Mouse (Mus musculus) hindbrain, postnatal 0 days (tissue): ENCODE data around the gene CT030661.1. TPM values are rescaled to one million over a fixed set of nuclear protein-coding genes. Genes with fewer than 3 reads are reported as not detected.
"Not testable (repeated sequence)": the region's sequence is repeated elsewhere in the genome, so short reads cannot be mapped to it uniquely, and the experiment has no call there.

Experiments
- ATAC-seq: fragments of 200-750 bp; cut with Nextera tagmentation; 2 replicates; pipeline ENCODE4 v1.8.0; 2017; ENCODE audit warnings: mild to moderate bottlenecking, moderate TSS enrichment, moderate library complexity
- DNase-seq: peaks from one replicate; pipeline ENCODE4 v3.0.0-alpha.2; 2015; ENCODE audit warnings: low spot score
- H3K27ac ChIP-seq: fragments of 300-500 bp; sonication (generic); 2 replicates; pipeline ENCODE4 v1.5.1; 2014; ENCODE audit warnings: mild to moderate bottlenecking
- H3K27me3 ChIP-seq: fragments of 300-500 bp; sonication (generic); 2 replicates; pipeline ENCODE4 v1.6.1; 2014; ENCODE audit warnings: low read length, mixed read lengths; ENCODE audit not compliant: insufficient read depth
- H3K36me3 ChIP-seq: fragments of 300-500 bp; sonication (generic); 2 replicates; pipeline ENCODE4 v1.6.1; 2014; ENCODE audit warnings: low read length, mixed read lengths; ENCODE audit not compliant: insufficient read depth
- H3K4me1 ChIP-seq: fragments of 300-500 bp; sonication (generic); 2 replicates; pipeline ENCODE4 v1.6.1; 2014; ENCODE audit warnings: antibody characterized with exemption, low read length, mixed read lengths; ENCODE audit not compliant: insufficient read depth
- H3K4me2 ChIP-seq: fragments of 300-500 bp; sonication (generic); 2 replicates; pipeline ENCODE4 v1.6.1; 2014; ENCODE audit warnings: low read depth, mild to moderate bottlenecking, low read length, moderate library complexity, mixed read lengths
- H3K4me3 ChIP-seq: fragments of 300-500 bp; sonication (generic); 2 replicates; pipeline ENCODE4 v1.5.1; 2014; ENCODE audit warnings: low read length
- H3K9ac ChIP-seq: fragments of 300-500 bp; sonication (generic); replicated peaks from 2 replicates; pipeline ENCODE4 v1.6.1; 2014; ENCODE audit warnings: mild to moderate bottlenecking, low read length, moderate library complexity, mixed read lengths
- H3K9me3 ChIP-seq: fragments of 300-500 bp; sonication (generic); 2 replicates; pipeline ENCODE4 v1.6.1; 2016; ENCODE audit warnings: low read length, mixed read lengths
- CTCF ChIP-seq: IDR thresholded peaks from 2 replicates; pipeline ENCODE4 v1.5.1; 2016; ENCODE audit warnings: antibody characterized with exemption, control low read depth, low read depth
- WGBS: fragments of 180-500 bp; shearing (Covaris S2); extraction: QIAGEN DNeasy Blood & Tissue Kit; methylation state at CpG from one replicate; pipeline ENCODE4 v1.1.7; 2014; 5-methylcytosine and 5-hydroxymethylcytosine counted together
- polyA plus RNA-seq: library from polyadenylated mRNA; unstranded; fragments of >200 nt; fragmentation: Nextera tagmentation; extraction: Ambion mirVana; gene quantifications from 2 replicates; pipeline ENCODE4 v1.2.1, GENCODE M21; 2015
- total RNA-seq: library from RNA; depleted of rRNA; stranded (reverse); fragments of >200 nt; gene quantifications from 2 replicates; pipeline ENCODE4 v1.2.3, GENCODE M21; 2014; rRNA removed

CT030661.1 gene
- 2.9 and 4.8 TPM in 2 replicates for total RNA-seq
- 8.0 and 10.0 TPM in 2 replicates for polyA plus RNA-seq

- peak within 1 kb of the TSS; percentile 57 for H3K4me3 ChIP-seq
- peak; percentile 98 for DNase-seq
- 0% methylated on average over 20 of the region's 20 CpGs for WGBS
- not testable (repeated sequence) for H3K27me3 ChIP-seq, H3K36me3 ChIP-seq, H3K4me1 ChIP-seq, H3K9me3 ChIP-seq
- peak within 1 kb of the TSS; percentile 82 for H3K27ac ChIP-seq
- ATAC-seq = peak; percentile 99
- peak; percentile 15; the same call in 1 of the 2 replicates for TF ChIP-seq CTCF
- peak within 1 kb of the TSS; percentile 58 for H3K9ac ChIP-seq
- H3K4me2 ChIP-seq = peak within 1 kb of the TSS; percentile 53
These were observed at the start of gene CT030661.1 for GRCm38 (mm10) chr17:22314730-22315226. Gene CT030661.1 (minus strand): TSS chr17:22314837.

- WGBS = 88% methylated on average over 3 of the region's 3 CpGs
- Histone ChIP-seq H3K9ac (no peak overlapping the region), H3K27ac (no peak overlapping the region), H3K9me3 (peaks cover 11% of the 10 kb centered on the region; the same call in 1 of the 2 replicates), H3K36me3 (no peaks in the 10 kb centered on the region; the same call in 1 of the 2 replicates), H3K4me3 (no peak overlapping the region), H3K4me1 (peaks cover 7% of the 10 kb centered on the region; the same call in 1 of the 2 replicates), H3K4me2 (no peak overlapping the region), H3K27me3 (no peaks in the 10 kb centered on the region)
- no peak for TF ChIP-seq CTCF
- DNase-seq = no peak
- no peak for ATAC-seq
These were observed 49.3 kb upstream of the CT030661.1 start for GRCm38 (mm10) chr17:22363895-22364294.

DNA sequence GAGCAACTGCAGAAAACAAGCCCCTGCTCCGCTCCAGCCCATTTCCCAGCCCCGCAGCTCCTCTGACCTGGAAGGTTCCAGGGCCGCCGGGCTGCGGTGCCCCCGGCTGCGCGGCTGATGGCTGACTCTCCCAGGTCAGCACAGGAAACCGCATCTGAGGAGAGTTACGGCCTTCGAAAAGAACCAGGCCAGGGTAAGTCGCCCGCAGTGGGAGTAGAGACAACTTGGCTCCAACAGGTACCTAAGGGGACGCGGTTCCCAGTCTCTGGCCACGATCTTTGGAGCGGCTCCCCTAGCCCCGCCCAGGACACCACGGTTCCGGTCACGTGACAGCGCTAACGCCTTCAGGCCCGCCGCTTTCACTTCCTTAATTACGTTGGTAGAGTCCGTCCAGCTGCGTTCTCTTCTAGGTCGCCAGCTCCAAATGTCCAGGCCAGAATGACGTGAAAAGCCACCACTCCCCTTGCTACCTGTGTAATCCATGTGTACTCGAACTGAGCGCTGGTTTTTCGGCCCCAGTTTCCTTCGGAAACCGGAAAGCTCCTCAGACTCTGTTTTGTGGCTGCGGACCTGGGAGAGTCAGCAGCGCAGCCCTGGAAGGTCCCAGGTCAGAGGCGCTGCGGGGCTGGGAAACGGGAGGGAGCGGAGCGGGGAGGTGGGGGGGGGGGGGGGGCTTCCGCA is 46.6 kb upstream of the CT030661.1 start, which contains the start of the genes Zfp944 and Zfp758:
Zfp944 (minus strand) TSS at position 300 of the 681 bp plus-strand sequence.
Zfp758 (plus strand) TSS at position 353 of the 681 bp plus-strand sequence.
- DNase-seq (peak; percentile 53), ATAC-seq (peak; percentile 99)
- peak within 1 kb of the TSS; percentile 68 for H3K27ac ChIP-seq
- H3K4me3 ChIP-seq = peak within 1 kb of the TSS; percentile 54
- 0% methylated on average over 27 of the region's 43 CpGs for WGBS
- not testable (repeated sequence) for H3K4me1 ChIP-seq, H3K9me3 ChIP-seq, H3K36me3 ChIP-seq, H3K27me3 ChIP-seq
- H3K4me2 ChIP-seq = peak within 1 kb of the TSS; percentile 59
- H3K9ac ChIP-seq = peak within 1 kb of the TSS; percentile 67

- Histone ChIP-seq H3K27me3 (no peaks in the 10 kb centered on the region), H3K4me2 (peak overlapping the region; percentile 59), H3K27ac (no peak overlapping the region), H3K9me3 (0 out of 2 replicates have a peak, but pooled peaks cover 5% of the 10 kb centered on the region), H3K4me3 (peak overlapping the region; percentile 54), H3K4me1 (peaks cover 7% of the 10 kb centered on the region; the same call in 1 of the 2 replicates), H3K9ac (peak overlapping the region; percentile 49; the same call in 1 of the 2 replicates), H3K36me3 (no peaks in the 10 kb centered on the region)
- no peak for TF ChIP-seq CTCF
- ATAC-seq (0 out of 2 replicates have a peak, but pooled peaks have one; percentile 7), DNase-seq (no peak)
- 26% methylated on average over 5 of the region's 5 CpGs for WGBS
These were observed 45.9 kb upstream of the CT030661.1 start for GRCm38 (mm10) chr17:22360572-22360971.

GRCm38 (mm10) chr17:22352794-22353193 is 38.2 kb upstream of the CT030661.1 start:
- Histone ChIP-seq H3K4me1 (no peaks in the 10 kb centered on the region), H3K9me3 (no peaks in the 10 kb centered on the region), H3K27ac (no peak overlapping the region), H3K9ac (no peak overlapping the region), H3K27me3 (no peaks in the 10 kb centered on the region), H3K36me3 (no peaks in the 10 kb centered on the region), H3K4me2 (no peak overlapping the region), H3K4me3 (no peak overlapping the region)
- ATAC-seq (no peak), DNase-seq (peak; percentile 54)
- TF ChIP-seq CTCF = peak; percentile 75

- peak overlapping the region; percentile 57 for H3K4me3 ChIP-seq
- ATAC-seq, H3K36me3 ChIP-seq, H3K4me1 ChIP-seq, H3K27me3 ChIP-seq, DNase-seq, H3K9me3 ChIP-seq: not testable (repeated sequence)
- WGBS = 5% methylated on average over 2 of the region's 2 CpGs
- H3K27ac ChIP-seq = peak overlapping the region; percentile 82
- H3K9ac ChIP-seq = peak overlapping the region; percentile 58; the same call in 1 of the 2 replicates
- peak overlapping the region; percentile 53; the same call in 1 of the 2 replicates for H3K4me2 ChIP-seq
These were observed 610 bp upstream of the CT030661.1 start for GRCm38 (mm10) chr17:22315247-22315646.

DNA sequence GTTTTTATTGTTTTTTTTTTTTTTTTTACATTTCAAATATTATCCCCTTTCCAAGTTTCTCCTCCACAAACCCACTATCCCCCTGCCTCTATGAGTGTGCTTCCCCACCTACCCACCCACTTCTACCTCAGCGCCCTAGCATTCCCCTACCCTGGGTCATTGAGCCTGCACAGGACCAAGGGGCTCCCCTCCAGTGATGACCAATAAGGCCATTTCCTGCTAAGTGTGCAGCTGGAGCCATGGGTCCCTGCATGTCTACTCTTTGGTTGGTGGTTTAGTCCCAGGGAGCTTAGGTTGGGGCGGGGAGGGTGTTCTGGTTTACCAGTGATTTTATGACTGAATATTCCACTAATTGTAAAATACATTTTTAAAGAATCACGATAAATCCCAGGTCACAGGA is 418 bp downstream of the CT030661.1 start:
- not testable (repeated sequence) for DNase-seq, H3K4me1 ChIP-seq, H3K36me3 ChIP-seq, H3K9me3 ChIP-seq, H3K27me3 ChIP-seq
- peak overlapping the region; percentile 57 for H3K4me3 ChIP-seq
- H3K9ac ChIP-seq = peak overlapping the region; percentile 58
- WGBS = 2% methylated on average over 3 of the region's 3 CpGs
- peak; percentile 73 for ATAC-seq
- H3K27ac ChIP-seq = peak overlapping the region; percentile 82
- peak overlapping the region; percentile 53 for H3K4me2 ChIP-seq

Other genes starting within 250 kb of the CT030661.1 start
- gene Zfp947, start 148.6 kb downstream of the CT030661.1 start, total RNA-seq = 0.32 and 0.73 TPM in 2 replicates
- gene Zfp947, start 148.6 kb downstream of the CT030661.1 start, polyA plus RNA-seq = 1.3 TPM in 2 replicates
- 1.9 TPM in 2 replicates for gene Zfp994, start 89.2 kb downstream of the CT030661.1 start, total RNA-seq
- gene Zfp994, start 89.2 kb downstream of the CT030661.1 start, polyA plus RNA-seq = 1.8 and 2.0 TPM in 2 replicates
- gene Zfp944, start 46.6 kb upstream of the CT030661.1 start, total RNA-seq = 4.9 and 7.1 TPM in 2 replicates
- 8.0 and 8.3 TPM in 2 replicates for gene Zfp944, start 46.6 kb upstream of the CT030661.1 start, polyA plus RNA-seq
- 5.8 and 6.6 TPM in 2 replicates for gene Zfp758, start 46.6 kb upstream of the CT030661.1 start, total RNA-seq
- gene Zfp758, start 46.6 kb upstream of the CT030661.1 start, polyA plus RNA-seq = 6.9 and 7.8 TPM in 2 replicates
- gene Zfp946, start 109.4 kb upstream of the CT030661.1 start, total RNA-seq = 7.2 and 8.5 TPM in 2 replicates
- gene Zfp946, start 109.4 kb upstream of the CT030661.1 start, polyA plus RNA-seq = 23.4 and 25.2 TPM in 2 replicates